Mouse (Mus musculus) embryo, embryonic 11 days (tissue): ENCODE measurements around the gene Gm49486.

Experiments used
- DNase-seq: peaks from one replicate; pipeline ENCODE4 v3.0.0-alpha.2; 2015

Gene Gm49486

GRCm38 (mm10) chr15:79235268-79235667 lies 6.1 kb downstream of the Gm49486 start:
- DNase-seq, result no peak

DNA sequence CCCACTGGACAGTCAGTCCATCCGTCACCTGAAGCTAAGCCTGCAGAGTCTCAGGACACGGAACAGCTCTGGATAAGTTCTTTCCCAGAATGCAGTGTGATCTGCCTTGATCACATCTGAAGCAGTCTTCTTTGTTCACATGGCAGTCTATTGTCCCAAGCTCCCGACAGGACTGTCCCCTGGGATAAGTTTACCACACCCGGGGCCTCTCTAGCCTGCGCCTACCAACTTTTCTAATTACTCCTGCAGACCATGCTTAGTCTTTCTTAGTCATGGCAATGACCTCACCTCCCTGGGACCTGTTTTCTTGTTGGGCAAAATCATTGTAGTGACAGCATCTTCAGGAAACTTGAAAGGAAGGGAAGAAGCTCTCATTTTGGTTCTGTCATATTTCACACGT lies 8.8 kb downstream of the Gm49486 start:
- no peak for DNase-seq

DNA sequence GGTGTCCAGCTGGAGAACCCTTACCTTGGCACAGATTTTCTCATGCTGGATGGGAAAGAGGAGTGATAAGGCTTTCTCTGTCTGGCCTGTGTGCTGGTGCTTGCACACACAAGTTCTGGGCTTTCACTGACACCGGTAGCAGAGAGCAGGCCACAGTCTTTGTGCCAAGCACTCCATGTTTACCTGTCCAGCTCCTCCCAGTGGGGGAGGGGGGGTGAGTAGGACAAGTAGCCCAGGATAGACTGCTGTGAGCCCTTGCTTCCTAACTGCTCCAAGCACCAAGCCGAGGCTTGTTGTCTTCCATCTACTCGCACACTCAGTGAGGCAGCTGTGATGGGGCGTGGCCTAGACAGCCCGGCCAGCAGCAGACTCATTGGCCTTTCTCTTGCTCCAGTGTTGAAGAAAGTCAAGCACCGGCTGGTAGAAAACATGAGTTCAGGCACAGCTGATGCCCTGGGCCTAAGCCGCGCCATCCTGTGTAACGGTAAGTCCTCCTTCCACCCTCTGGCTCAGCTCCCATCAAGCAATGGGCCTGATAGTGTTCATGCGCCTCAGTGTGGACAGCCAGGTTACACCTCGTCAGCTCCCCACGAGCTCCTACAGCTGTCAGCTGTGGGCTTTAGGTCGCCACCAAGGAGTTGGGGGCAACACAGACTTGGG lies 13.5 kb downstream of the Gm49486 start:
- no peak for DNase-seq

GRCm38 (mm10) chr15:79243234-79244042 lies 14.2 kb downstream of the Gm49486 start:
- peak; percentile 93 for DNase-seq

GRCm38 (mm10) chr15:79244071-79244893 lies 15.1 kb downstream of the Gm49486 start:
- DNase-seq, result no peak

- DNase-seq, result no peak
These were observed 16.1 kb downstream of the Gm49486 start for GRCm38 (mm10) chr15:79245321-79245720.

DNA sequence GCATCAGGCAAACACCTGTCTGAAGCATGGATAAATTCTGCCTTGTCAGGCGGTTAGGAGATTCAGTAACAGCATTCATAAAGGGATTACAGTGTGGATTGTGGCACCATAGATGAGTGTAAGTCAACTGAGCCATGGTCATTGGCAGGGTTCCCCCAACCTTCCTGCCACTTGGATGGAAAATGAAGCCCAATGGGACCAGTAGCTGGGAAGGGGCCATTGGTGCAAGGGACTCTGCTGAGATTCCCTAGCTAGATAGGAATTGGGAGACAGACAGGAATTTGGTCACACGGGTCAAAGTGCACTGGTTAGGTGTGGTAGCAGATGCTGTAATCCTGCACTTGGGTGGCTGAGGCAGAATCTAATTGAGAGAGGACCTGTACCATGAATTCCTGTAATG lies 21.0 kb downstream of the Gm49486 start:
- no peak for DNase-seq

DNA sequence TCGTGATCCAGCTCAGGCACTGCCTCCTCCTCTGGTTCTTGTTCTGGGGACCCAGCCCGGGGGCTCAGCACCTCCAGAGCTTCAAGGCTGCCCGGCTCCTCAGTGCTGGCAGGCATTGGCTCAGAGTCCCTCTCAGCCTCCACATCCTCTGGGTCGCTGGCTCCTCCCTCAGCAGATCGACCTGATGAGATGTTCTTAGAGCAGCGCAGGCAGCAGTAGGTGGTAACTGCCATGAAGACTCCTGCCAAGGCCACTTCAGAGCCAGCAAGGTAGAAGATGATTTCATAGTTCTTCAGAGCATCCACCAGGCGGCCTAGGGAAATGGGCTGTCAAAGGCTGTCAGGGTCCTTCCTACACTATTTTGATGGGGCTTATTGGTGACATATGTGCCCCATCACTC lies 22.0 kb downstream of the Gm49486 start:
- no peak for DNase-seq

- peak; percentile 54 for DNase-seq
These were observed 22.7 kb downstream of the Gm49486 start for GRCm38 (mm10) chr15:79251781-79252491.

DNA sequence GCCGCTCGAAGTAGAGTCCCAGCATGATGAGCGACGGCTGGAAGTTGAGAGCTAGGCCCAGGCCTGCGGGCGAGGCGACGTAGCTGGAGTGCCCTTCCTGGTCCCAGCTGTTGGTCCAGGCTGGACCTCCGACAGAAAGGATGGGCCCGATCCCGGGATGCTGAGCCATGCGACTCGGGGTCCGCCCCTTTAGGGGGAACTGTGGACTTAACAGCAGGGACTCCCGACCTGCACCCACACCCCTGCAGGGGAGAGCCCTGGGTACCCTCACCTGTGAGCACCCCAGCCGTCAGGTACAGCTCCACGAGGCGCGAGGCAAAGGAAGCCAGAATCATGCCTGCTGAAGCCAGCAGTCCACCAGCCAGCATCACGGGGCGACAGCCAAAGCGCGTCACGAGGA lies 23.4 kb downstream of the Gm49486 start:
- DNase-seq, result peak; percentile 47

- DNase-seq, result no peak
These were observed 25.5 kb downstream of the Gm49486 start, which contains the start of gene Slc16a8 for GRCm38 (mm10) chr15:79254661-79255060. TSS of gene Slc16a8 (minus strand) at chr15:79254761.

DNA sequence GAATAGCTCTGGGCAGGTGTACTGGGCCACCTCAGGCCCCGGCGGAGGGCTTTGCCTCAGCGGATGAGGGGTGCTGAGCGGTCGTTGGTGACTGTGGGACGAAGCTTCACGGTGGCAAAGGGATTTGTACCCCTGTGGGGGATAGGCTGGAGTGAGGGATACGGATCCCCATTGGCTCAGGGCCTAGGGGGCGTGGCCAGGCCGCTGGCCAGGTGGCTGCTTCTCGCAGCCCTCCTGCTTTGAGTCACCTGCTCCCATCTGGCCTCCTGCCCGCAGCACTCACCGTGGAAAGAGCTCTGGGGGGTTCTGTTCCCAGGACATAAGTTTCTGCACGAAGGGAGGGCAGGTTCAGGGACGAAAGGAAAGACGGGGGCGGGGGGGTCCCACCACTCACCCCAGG lies 29.3 kb downstream of the Gm49486 start:
- no peak for DNase-seq

DNA sequence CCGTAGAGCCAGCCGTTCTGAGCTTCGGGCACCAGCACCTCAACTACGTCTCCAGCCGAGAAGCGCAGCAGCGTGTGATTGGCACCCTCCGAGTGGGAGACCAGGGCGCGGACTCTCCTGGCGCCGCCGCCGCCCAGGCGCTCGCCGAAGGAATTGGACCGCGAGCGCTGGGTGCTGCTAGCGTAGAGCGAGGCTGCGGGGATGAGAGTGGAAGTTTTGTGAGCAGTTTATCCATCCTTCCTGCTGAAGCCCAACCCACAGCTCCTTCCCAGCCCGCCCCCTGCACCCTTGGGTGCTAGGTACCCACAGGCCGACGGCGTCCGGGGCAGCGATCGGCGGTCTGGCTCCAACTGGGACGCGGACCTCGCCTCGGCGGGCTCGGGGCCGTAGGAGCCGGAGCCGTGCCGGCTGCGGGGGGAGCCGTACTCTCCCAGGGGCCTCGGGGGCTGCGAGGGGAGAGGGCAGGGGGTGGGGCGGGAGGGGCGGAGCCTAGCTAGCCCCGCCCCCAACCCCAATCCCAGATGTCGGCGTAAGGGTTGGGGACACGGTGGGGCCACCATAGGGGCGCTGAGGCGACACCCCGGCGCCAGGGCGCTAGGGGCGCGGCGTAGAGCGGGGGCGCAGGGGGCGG lies 32.0 kb downstream of the Gm49486 start:
- peak; percentile 69 for DNase-seq

- peak; percentile 55 for DNase-seq
These were observed 32.6 kb downstream of the Gm49486 start for GRCm38 (mm10) chr15:79261757-79262156.

- DNase-seq, result peak; percentile 79
These were observed 33.2 kb downstream of the Gm49486 start for GRCm38 (mm10) chr15:79262375-79262774.

DNA sequence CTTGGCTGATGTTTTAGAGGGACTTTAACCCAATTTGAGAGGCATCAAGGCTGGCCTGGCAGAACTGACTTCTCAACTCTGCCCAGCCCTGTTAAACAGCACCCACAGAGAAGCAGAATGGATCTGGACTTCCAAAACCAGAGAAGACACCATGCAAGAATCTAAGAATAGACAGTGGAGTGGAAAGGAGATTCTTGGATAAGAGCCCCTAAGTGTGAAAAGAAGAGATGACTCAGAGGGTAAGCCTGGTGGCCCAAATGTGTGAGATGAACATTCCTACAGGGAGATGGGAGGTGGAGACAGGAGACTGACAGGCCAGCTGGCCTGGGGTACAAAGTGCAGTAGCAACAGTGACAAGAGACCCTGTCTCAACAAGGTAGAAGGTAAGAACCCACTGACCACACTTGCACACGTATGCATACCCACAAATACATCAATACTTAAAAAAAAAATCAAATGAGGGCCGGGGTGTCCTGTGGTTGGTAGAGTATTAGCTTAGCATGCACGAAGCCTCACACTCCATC lies 33.7 kb downstream of the Gm49486 start:
- DNase-seq, result no peak

DNA sequence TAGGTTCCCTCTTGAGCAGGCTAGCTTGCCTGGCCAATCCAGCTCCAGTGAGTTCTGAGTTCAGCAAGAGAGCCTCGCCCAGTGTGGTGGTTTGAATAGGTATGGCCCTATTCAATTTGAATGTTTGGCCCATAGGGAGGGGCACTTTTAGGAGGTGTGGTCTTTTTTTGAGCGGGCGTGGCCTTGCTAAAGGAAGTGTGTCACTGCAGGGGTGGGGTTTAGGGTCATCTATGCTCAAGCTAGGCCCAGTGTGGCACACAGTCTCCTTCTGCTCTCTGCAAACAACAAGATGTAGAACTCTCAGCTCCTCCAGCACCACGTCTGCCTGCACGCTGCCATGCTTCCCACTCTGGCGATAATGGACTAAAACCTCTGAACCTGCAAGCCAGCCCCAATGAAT lies 34.5 kb downstream of the Gm49486 start:
- no peak for DNase-seq

DNA sequence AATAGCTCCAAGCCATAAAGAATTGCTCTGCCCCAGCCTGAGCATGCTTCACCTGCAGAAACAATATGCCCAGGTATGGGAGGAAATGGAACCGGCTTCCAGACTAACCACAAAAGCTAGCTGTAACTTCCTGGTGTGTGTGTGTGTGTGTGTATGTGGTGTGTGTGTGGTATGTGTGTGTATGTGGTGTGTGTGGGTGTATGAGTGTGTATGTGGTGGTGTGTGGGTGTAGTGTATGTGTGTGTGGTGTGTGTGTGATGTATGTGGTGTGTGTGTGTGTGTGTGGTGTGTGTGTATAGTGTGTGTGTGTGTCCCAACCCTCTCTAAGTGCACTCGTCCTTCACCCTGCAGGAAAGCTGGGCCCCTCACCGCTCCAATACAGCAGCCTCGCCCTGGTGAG lies 36.2 kb downstream of the Gm49486 start:
- DNase-seq, result no peak

- no peak for DNase-seq
These were observed 39.3 kb downstream of the Gm49486 start for GRCm38 (mm10) chr15:79268521-79268920.

- DNase-seq, result peak; percentile 87
These were observed 41.3 kb downstream of the Gm49486 start for GRCm38 (mm10) chr15:79270317-79271123.

DNA sequence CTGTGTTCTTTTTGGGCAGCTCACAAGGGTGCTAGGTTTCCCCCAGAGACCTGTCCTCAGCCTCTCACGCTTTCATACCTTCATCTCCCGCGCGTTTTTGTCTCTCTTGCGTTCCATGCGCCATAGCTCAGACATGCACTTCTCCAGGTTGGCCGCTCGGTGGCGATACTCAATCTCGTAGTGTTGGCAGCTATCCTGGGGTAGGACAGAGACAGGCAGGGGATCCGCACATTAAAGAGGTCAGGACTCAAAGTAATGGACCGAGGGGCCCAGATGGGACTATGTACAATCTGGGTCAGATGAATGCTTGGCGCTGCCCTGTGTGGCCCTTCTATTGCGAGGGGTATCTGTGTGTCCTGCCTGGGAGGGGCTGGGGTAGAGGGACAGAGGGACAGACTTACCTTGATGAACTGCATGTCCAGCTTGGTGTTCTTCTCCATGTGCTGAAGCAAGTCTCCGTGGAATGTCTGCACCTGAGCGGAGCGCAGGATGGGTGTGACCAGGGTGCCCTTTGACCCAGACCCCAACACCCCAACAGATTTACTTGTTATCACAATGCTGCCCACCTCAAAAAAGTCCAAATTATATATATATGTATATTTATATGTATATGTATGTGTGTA lies 42.0 kb downstream of the Gm49486 start:
- peak; percentile 76 for DNase-seq
